Mouse (Mus musculus) heart, postnatal 10 days (tissue): ENCODE results near the gene Gm3285. TPM values are rescaled to one million over a fixed set of nuclear protein-coding genes. Genes with fewer than 3 reads are reported as not detected.

ENCODE experiments used
- DNase-seq, 2 experiments: peaks; one replicate each; pipeline ENCODE4 v3.0.0; 2021
- intact Hi-C: fragments of 180-260 bp; cut with DNase I; formaldehyde crosslinking; loops from one replicate; pipeline ENCODE4 v1.15.1; 2025
- total RNA-seq, 2 experiments: library from RNA; stranded (reverse); gene quantifications; 2 replicates each; pipeline ENCODE4 v1.2.3; 2021

Gene Gm3285
- not detected for total RNA-seq

- intact Hi-C loops: no loop called here
- no peak for DNase-seq
Observed at GRCm38 (mm10) chr10:77861675-77862074, at the start of gene Gm3285. TSS of gene Gm3285 (plus strand) at chr10:77861975.

GRCm38 (mm10) chr10:77814382-77814781 is 47.4 kb upstream of the Gm3285 start, which contains the start of gene Gm2696:
TSS of gene Gm2696 (plus strand) at chr10:77814682.
- DNase-seq: no peak
- intact Hi-C loops: no loop called here

GRCm38 (mm10) chr10:77815514-77815913 is 46.3 kb upstream of the Gm3285 start:
- DNase-seq: peak; percentile 7 to 44
- intact Hi-C loops: loop anchor here (5.0 kb wide), 1 partner anchor 188 kb away; no protein-coding TSS in a partner anchor

- intact Hi-C loops: loop anchor here (5.0 kb wide), 1 partner anchor 191 kb away; no protein-coding TSS in a partner anchor
- DNase-seq: no peak
Observed at GRCm38 (mm10) chr10:77818523-77818922, 43.3 kb upstream of the Gm3285 start.

- intact Hi-C loops: loop anchor here (5.0 kb wide), 1 partner anchor 192 kb away; no protein-coding TSS in a partner anchor
- no peak for DNase-seq
Observed at GRCm38 (mm10) chr10:77819203-77819602, 42.6 kb upstream of the Gm3285 start.

GRCm38 (mm10) chr10:77826951-77827350 is 34.8 kb upstream of the Gm3285 start, which contains the start of gene Krtap10-4:
TSS of gene Krtap10-4 (minus strand) at chr10:77827095.
- intact Hi-C loops: no loop called here
- no peak for DNase-seq

- intact Hi-C loops: no loop called here
- DNase-seq: no peak
Observed at GRCm38 (mm10) chr10:77835647-77836046, 26.1 kb upstream of the Gm3285 start, which contains the start of gene Krtap10-10. TSS of gene Krtap10-10 (plus strand) at chr10:77835947.

- no peak for DNase-seq
- intact Hi-C loops: no loop called here
Observed at GRCm38 (mm10) chr10:77839006-77839405, 22.8 kb upstream of the Gm3285 start.

GRCm38 (mm10) chr10:77846503-77846902 is 15.3 kb upstream of the Gm3285 start, which contains the start of gene Gm36176:
TSS of gene Gm36176 (plus strand) at chr10:77846803.
- intact Hi-C loops: no loop called here
- no peak for DNase-seq

GRCm38 (mm10) chr10:77846961-77847360 is 14.8 kb upstream of the Gm3285 start:
- intact Hi-C loops: no loop called here
- DNase-seq: no peak

- DNase-seq: no peak
- intact Hi-C loops: no loop called here
Observed at GRCm38 (mm10) chr10:77847538-77847937, 14.2 kb upstream of the Gm3285 start.

- intact Hi-C loops: no loop called here
- DNase-seq: no peak
Observed at GRCm38 (mm10) chr10:77852559-77852958, 9.2 kb upstream of the Gm3285 start, which contains the start of gene Gm10318. TSS of gene Gm10318 (plus strand) at chr10:77852859.

GRCm38 (mm10) chr10:77864067-77864761 is 2.4 kb downstream of the Gm3285 start:
- intact Hi-C loops: no loop called here
- no peak for DNase-seq

- no peak for DNase-seq
- intact Hi-C loops: no loop called here
Observed at GRCm38 (mm10) chr10:77864762-77865143, 3.0 kb downstream of the Gm3285 start.

- peak in 1 of 2 experiments; percentile 34 for DNase-seq
- intact Hi-C loops: no loop called here
Observed at GRCm38 (mm10) chr10:77867546-77867945, 5.8 kb downstream of the Gm3285 start.

GRCm38 (mm10) chr10:77869651-77870050 is 7.9 kb downstream of the Gm3285 start:
- intact Hi-C loops: no loop called here
- DNase-seq: no peak

- intact Hi-C loops: loop anchor here (2.0 kb wide), 1 partner anchor 252 kb away; no protein-coding TSS in a partner anchor
- DNase-seq: peak; percentile 43 to 56
Observed at GRCm38 (mm10) chr10:77878985-77879384, 17.2 kb downstream of the Gm3285 start.

- no peak for DNase-seq
- intact Hi-C loops: loop anchor here (5.0 kb wide), 1 partner anchor 153 kb away; the partner anchor contains the start of gene Gm10100
Observed at GRCm38 (mm10) chr10:77880305-77880704, 18.5 kb downstream of the Gm3285 start.

GRCm38 (mm10) chr10:77882553-77882952 is 20.8 kb downstream of the Gm3285 start:
- DNase-seq: no peak
- intact Hi-C loops: loop anchor here (5.0 kb wide), 1 partner anchor 155 kb away; the partner anchor contains the start of gene Gm10100

GRCm38 (mm10) chr10:77886007-77886747 is 24.4 kb downstream of the Gm3285 start:
- intact Hi-C loops: no loop called here
- DNase-seq: peak in 1 of 2 experiments; percentile 28

- intact Hi-C loops: no loop called here
- no peak for DNase-seq
Observed at GRCm38 (mm10) chr10:77890987-77891565, 29.3 kb downstream of the Gm3285 start.
